Mouse (Mus musculus) lung, postnatal 0 days (tissue): ENCODE data around the gene Dnttip1.

ENCODE experiments used
- CTCF ChIP-seq: IDR thresholded peaks from 2 replicates; pipeline ENCODE4 v1.5.1; 2016; ENCODE audit warnings: antibody characterized with exemption, mild to moderate bottlenecking
- EP300 ChIP-seq: IDR thresholded peaks from 2 replicates; pipeline ENCODE4 v1.6.1; 2016; ENCODE audit warnings: antibody characterized with exemption, mild to moderate bottlenecking, control low read depth

DNA sequence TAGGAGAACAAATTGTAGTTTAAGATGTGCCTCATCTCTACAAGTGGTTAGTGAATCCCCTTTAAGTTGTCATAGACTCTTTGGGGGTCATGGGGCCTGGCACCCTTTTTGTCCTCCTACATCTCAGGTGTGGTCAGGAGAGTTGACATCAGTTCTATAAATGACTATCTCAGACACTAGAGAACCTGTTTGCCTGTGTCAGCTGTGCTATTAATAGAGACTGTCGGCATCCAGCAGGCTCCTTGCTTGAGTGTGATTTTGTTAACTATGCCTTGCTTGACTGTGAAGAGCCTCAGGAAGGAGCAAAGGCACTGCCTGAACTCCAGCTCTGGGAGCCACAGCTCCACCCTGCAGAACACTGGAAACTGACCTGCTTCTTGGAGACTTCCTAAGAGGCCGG lies 9.0 kb downstream of the Dnttip1 start:
- TF ChIP-seq CTCF, result no peak
- TF ChIP-seq EP300, result no peak
